Mouse (Mus musculus) c-Kit-negative CD71-positive TER-119-positive erythroid progenitor cells, embryonic 14.5 days (primary cell): ENCODE measurements at regions not wholly inside any gene's neighbourhood (a gene's known extent, or its start where the extent isn't known, plus 50 kb on each side); places are given as distances from the start of the nearest gene placed in this dataset.

Source experiments
- DNase-seq: peaks from one replicate; pipeline ENCODE4 v3.0.0-alpha.2; 2013; ENCODE audit warnings: low read depth, low spot score

DNA sequence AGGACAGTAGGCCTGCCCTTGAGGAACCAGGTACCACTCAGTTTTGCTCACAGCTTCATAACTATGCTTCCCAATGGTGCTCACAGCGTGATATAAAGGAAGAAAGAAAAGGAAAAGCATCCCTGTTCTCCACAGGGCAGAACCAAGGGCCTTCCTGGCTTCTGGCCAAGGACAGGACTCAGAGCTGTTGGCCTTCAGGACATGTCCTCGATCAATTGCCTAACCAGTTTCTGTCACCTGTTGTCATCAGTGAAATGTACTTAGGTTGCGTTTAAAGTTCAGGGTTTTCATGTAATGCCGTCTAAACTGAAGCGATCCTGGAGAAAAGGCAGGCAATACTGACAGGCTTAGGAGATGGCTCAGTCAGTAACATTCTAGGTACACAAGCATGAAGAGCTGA is 232.9 kb downstream of the Csl start:
- DNase-seq: no peak

DNA sequence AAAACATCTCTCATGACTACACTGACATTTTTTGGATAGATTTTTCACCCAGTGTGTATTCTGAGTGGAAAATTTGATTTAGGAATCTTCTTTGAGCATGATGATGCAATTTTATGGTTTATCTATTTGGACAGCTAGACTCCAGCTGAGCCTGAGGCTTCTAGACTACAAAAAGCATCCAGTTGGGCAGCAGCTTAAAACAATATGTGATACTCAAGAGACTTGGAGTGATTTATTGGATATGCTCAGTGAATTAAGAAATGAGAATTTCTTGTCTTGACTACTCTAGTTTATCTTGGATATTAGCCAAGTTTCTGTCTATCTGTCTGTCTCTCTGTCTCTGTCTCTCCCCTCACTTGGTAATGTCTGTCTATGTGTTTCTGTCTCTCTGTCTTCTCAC is 228.4 kb downstream of the Csl start:
- no peak for DNase-seq

DNA sequence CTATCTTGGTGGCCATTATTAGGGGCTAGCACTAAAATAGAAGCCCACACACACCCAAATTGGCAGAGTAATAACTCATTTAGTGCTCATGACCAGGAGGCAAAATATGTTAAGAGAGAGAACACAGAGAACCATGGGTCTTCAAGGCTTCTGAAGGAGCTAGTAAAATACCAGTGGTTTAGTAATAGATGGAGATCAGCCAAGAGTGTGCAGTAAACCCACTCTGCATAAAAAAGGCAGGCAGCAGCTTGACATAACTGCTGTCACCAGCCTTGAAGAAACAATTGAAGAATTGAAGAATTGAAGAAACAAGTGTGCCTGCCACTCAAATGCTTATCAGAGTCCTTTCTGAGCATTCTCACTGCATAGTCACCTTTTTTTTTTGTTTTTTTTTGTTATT is 227.9 kb downstream of the Csl start:
- no peak for DNase-seq

DNA sequence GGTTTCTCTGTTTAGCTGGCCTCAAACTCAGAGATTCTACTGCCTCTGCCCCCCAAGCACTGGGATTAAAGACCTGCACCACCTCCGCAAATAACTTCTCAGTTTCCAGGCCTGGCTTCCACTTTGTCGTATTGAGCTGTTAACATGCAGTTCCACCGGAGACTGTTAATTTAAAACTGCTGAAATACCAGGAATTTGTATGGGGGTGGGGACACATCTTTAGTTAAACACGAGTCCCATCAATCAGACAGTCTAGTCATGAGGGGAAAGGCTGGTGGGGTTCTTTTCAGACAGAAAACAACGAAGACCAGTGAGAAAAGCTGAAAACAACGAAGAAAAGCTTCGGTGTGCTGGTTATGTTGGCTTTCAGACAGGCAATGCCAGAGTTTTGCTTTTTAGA is 227.5 kb downstream of the Csl start:
- no peak for DNase-seq

DNA sequence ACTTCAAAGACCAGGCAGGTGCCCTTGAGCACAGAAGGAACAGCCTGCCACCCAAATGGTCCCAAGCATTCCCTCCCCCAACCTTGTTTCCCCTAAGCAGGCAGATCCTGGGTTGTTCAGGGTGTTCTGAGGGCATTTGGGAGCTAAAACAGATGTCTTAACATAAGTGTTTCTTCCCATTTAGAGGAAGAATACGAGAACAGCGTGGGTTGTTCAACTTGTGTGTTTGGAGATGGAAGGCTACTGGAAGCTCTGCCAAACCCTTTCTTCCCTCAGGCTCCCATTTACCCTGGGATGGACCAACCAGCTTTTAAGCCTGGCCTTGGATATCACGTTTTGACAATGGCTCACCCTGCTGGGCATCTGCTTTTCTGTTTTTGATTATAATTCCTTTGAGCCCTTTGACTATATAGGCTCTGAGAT is 226.8 kb downstream of the Csl start:
- DNase-seq: no peak

DNA sequence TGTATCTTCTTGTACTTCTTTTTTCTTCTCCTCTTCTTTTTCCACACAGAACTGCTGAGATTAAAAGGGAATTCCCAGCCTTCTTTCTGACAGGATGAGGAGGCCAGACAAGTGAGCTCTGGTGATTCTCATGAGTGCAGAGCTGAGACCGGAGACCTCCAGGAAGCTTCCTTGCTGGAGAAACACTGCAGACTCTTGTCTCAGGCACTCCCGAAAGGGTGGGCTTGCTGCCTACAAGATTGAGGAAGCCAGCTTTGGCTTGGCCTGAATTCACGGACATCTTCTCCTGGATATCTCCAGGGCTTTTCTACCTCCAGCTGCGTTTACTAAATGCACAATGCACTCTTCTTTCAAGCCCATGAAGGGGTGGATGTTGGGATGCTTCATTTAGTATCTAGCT is 226.0 kb downstream of the Csl start:
- DNase-seq: no peak

DNA sequence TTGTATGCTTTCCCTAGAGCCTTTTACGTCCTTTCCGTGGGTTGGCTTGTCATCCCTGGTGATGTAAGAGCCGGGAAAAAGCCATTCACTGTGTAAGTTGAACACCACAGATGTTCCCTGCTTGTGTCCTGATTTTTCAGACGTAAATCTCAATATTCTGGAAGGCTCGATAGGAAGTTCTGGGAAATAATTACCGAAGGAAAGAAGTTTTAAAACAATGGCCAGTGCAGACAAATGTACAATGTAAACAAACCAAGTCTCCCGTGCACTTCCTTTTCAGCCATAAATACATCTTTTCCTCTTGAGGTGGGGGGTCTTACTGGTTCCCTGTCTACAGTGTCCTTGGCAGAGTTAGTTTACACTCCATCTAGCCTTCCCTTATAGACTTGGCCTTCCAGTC is 225.2 kb downstream of the Csl start:
- DNase-seq: no peak

DNA sequence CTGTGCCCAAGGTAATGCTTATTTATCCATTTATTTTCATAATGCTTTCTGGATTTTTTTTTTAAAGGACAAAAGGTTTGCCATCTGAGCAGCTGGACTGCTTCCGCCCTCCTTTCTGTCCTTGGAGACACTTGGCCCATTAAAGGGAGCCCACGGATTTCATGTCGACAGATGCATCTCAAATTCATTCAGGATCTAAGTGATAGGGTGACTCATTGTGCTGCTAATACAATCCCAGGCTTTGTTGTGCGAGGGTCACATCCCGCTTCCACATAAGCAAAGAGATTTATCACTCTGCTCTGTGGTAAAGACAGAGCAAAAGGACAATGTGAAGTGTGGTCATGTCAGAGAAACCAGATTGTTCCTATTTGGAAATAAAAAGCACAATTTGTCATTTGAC is 220.8 kb downstream of the Csl start:
- no peak for DNase-seq

DNA sequence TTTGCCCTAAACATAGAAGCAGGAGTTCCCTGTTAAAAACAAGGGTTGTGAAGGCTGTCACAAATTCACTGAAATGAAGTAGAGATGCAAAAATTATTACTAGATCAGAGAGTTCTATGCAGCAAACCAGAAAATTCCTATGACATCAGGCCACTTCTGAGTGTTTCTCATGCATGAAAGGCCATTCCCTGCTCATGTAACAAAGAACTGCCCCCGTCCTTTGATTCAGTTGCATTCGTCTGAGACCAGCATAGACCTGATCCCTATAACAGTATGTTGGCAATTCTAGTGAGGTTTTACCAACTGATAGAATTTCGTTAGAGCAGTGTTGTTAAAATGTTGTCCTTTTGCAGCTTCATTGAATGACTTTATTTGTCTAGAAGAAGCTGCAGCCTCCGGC is 207.1 kb downstream of the Csl start:
- no peak for DNase-seq

DNA sequence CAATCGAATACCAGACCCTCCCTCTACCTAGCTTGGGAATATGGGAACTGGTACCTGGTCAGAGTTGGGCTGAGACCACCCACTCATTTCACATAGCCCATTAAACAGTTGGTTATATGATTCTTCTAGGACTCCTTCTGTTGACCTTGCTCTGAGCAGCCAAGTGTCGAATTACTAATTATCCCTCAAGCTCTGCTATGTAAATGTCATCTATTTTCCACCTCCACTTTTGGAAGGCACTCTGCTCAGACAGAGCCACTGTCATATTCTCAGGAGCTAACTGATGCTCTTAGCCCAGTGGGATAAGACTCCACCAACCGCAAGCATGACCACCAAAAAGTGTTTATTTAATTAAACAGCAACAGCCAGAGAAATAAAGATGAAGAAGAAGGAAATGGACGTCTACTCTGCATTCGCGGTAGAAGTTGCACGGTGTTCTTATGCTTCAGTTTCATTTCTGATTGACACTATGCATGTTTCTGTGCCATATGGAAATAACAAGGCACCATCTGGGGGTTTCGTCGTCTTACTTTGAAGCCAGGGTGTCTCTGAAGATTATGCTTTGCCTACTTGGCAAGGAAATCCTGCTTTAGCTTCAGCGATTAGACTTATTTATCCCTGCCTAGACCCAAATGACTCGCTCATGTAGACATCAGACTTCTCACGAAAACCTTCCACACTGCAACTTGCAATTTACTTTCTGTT is 206.5 kb downstream of the Csl start:
- DNase-seq: no peak

DNA sequence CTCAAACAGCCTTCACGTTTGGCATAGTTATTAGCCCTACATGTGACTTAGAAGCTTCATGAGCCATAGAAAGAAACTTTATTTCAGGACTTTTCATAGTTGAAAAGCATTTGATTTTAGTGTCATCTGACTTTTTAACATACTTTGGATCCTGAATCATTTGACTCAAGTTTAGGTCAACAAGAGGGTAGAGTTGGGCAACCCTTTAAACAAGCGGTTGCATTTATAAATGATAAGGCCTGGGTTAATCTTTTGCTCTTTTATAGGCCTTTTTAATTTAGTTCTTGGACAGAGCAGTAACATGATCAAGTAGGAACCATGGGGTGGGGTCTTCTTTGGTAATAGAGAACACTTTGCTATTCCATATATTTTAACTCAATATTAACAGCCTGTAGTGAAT is 204.4 kb downstream of the Csl start:
- DNase-seq: no peak

DNA sequence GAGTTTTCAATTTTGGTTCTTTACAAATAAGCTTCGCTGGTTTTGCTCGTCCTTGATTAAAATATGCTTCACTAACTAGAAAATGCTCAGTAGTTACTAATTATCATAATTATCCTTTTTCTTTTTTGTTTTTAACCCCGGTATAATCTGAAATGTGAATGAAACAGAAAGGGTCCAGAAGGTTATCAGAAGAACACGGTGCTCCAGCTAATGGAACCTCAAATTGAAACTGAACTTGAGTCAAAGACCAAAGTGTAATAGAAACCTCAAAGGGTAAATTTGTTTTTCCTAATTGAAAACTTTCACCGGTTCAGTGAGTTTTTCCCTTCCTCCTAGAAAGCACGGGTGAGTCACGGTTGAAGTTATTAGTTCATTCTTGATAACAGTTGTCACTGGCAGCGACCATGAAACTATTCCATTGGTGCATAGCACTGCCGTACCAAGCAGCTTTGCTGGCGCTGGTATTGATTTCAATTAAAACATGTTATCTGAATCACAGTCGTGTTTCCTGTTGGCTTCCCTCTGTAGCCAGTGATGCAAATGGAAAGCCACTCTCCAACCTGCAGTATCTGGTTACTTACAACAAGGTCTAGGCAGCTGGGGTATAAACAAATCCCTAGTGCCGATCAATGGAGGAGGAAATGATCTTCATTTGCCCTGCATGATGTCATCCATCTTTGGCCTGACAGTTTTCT is 203.7 kb downstream of the Csl start:
- DNase-seq: no peak

DNA sequence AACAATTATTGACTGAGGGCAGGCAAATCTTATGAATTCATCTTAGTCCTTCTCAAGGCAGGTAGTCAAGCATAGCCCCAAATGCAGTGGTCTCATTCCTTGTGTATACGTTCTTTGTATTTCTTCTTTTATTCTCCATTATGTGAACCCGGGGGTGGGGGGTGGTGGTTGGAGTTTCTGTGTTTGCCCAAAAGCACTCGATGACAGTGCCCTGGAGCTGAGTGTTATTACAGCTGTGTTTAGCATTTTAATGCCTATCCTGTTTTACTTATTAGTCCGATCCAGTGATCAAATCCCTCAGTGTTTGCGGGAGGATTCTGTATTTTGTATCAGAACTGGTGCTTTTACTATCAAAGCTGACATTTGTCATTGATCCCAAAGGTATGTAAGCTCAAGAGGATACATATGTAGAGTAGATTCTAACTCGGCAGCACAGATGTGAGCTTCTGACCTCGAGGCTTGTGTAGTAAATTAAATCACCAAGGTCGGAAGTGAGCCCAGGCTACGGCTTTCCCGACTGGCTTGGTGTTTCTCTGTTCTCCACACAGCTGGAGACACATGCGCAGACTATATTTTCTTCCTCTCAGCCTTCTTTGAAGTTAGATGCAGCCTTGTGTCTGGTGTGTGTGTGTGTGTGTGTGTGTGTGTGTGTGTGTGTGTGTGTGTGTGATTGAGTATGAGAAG is 203.0 kb downstream of the Csl start:
- no peak for DNase-seq

DNA sequence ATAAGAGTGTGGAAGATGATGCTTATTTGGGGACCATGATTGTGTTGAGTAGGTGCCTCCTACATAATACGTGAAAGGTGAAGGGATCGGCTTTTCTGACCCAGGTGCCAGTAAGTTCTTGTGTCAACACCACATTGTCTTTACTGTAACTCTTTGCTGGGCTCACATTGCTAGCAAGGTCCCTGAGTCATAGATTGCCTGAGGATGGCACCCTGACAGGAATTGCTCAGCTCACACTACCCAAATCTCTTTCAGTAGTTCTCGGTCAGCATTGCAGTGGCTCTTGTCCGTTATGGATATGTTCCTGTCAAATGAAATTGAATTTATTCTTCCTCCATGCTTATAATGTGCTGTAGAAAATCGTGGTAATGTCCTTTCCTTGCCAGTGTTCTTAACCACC is 200.8 kb downstream of the Csl start:
- DNase-seq: no peak

DNA sequence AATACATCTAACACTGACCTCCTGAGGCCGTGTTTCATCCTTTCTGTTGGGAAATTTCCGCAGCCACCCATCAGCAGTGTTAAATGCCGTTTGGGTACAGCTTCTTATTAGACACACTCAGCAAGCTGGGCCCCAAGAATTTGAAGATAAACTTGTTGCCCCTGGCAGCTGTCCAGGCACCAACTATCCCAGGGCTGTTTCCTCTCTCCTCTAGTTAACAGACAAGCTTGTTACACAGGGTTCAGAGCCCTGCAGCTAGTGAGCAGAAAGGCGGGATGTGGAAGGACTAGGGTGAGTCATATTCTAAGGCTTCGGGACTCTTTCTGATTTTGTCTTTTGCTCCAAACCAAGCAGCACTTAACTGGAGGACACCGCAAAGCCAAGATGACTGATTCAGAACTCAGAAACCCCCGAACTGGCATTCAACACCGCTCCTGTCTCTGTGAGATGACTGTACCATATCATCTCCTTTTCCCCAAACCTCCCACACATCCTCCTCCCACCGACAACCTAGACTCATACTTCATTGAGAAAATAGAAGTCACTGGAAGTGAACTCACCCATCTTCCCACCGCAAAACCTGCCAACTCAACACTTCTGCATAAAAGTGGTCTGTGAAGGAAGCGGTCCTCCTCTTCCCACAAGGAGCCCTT is 198.2 kb downstream of the Csl start:
- DNase-seq: no peak

DNA sequence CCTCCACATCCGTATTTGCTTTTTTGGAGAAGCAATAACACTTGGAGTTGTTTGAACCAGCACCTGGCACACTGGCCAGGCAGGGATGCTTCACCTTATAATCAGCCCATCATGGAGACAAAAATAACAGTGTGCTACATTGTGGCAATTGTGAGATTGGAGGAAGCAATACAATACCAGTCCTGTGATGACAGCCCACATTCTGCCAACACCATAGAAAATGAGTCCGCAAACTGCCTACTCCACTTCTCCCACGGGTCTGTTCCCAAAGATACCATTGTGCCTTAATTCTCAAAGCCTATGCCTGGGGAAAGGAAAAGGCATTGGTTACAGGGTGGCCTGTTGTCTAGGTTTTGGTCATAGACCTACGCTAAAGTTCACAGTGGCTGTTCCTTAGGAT is 194.9 kb downstream of the Csl start:
- no peak for DNase-seq

DNA sequence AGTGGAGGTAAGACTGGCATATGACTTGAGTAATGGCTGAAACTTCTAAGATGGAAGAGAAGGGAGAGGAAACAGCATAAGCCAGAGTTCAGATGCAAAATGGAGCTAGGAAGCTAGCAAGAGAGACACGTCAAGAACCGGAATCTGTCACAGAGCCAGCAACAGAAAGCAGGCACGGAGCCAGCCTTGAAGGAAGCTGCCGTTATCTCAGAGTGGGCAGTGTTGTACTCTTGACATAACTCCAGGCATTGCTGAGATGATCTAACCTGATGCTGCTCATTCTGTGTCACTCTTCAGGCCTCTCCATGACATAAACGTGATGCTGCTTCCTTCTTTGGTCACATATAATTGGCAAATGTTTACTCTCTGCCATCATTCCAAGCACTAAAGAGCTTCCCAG is 191.0 kb downstream of the Csl start:
- no peak for DNase-seq

DNA sequence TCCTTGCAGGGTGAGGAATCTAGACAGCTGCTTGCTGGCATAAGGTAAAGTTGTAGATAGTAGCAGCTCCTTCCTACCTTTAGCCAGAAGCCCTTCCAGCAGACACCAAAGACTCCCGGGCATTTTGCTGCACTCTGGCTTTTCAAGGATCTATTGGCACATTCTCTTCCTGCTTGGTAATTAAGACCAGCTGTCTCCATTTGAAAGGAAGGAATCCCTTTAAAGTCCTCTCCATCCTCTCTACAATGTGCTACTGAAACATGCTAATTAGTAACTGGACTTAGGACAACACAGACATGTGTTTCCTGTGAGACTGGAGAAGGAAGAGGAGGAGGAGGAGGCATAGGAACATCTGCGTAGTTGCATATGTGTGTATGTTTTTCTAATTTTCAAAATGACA is 189.3 kb downstream of the Csl start:
- DNase-seq: no peak

DNA sequence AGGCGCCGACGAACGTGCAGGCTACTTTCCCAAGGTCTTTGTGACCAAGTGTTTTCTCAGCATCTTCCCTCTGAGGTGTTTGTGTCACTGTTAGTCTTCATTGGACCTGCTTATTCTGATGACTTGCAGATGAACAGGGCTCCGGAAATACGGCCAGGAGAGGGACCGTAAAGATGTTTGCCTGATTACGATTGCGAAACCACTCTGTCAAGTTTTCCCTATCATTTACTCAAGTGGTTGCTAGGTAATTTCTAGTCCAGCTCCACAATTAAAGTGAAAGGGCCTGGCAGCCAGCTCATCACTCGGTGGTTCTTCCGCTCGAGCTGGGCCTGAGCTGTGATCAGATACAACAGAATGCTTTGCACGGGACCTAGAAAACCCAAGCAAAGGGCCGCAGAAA is 185.5 kb downstream of the Csl start:
- no peak for DNase-seq

DNA sequence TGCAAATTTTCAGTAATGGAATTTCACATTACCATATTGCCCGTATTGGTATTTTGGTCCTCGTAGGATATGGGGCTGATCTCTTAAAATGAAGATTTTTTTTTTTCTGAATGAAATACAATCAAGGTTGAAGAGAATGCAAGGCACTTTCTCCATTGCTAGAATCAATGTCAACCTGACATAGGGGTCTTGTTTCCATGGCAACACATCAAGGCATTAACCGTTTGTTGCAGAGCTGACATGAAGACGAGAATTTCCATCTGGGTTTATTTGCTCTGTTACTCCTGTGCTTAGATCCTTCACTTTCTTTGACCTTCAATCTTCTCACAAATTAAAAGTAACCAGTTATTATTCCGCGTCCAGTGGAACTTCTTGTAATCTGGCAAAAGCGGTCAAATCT is 184.2 kb downstream of the Csl start:
- no peak for DNase-seq

DNA sequence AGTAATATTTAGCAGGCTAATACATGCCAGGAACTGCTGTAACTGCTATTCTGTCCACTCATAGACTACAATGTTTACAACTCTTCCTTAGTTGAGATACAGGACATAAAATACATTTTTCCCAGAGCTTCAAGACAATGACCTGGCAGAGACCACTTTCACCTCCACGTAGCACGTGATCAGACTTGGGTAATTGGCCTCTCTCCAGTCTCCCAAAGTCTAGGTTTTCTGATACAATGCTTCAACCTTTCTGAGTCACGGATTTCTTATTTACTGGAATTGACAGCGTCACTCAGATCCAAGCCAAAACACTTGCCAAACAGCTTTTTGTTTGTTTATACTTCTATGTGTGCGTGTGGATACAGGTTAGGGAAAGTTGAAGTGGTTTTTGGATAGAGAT is 183.2 kb downstream of the Csl start:
- no peak for DNase-seq

DNA sequence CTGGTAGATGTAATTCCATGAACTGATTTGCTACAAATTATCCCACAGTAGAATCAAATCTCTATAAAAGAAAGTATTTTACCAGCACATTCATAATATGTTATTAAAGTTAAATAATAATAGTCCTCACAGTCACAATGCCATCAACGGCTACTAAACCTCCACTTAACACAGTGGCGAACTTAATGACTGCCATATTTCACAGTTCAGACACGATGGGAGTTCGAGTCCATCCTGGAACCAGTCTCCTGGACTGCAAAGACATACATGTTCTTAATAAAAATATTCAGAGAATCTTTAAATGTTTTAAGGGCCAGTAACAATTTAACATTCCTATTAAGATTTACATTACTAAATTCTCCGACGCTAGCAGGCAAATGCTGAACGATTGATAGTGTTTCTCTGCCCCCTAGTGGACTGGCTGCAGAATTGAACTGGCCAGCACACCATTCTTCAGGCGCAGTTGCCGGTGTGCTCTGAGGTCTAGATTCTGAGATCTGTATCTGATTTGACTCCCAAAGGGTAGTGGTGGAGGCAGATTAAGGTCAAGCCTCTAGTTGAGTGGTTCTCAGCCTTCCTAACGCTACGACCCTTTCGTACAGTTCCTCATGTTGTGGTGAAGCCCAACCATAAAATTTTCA is 182.3 kb downstream of the Csl start:
- DNase-seq: no peak
